Mouse (Mus musculus): ENCODE results near the gene D5Ertd579e. TPM values are rescaled to one million over a fixed set of nuclear protein-coding genes. Genes with fewer than 3 reads are reported as not detected.

Gene D5Ertd579e
- polyA plus RNA-seq, 1 experiment = 5.3 TPM

DNA sequence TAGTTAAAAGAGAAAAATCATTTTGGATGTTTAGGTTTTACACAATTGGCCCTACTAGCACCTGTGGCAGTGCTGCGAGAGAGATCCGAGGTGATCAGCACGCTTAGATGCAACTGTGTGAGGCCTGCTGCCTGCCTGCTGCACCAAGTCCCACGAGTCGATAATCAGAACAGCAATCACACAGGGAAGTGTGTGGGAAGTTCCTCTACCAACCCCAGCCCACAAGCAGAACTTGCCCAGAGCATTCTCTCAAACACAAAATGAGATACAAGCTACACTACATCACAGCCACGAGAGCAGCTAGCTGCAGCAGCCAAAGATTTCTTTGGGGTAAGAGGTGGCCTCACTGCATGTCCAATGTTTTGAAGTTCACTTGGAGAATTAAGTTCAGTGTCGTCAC, 94.3 kb downstream of the D5Ertd579e start:
- no peak for TF ChIP-seq GATA1 (IDR thresholded peaks at IDR 0.05; ENCODE audit: low read length)

GRCm38 (mm10) chr5:36598883-36599282, 96.9 kb downstream of the D5Ertd579e start:
- TF ChIP-seq GATA1 (IDR thresholded peaks at IDR 0.05; ENCODE audit: low read length) = no peak

- peak; percentile 88 for TF ChIP-seq GATA1 (IDR thresholded peaks at IDR 0.05; ENCODE audit: low read length)
These were observed 98.2 kb downstream of the D5Ertd579e start for GRCm38 (mm10) chr5:36597653-36598052.

DNA sequence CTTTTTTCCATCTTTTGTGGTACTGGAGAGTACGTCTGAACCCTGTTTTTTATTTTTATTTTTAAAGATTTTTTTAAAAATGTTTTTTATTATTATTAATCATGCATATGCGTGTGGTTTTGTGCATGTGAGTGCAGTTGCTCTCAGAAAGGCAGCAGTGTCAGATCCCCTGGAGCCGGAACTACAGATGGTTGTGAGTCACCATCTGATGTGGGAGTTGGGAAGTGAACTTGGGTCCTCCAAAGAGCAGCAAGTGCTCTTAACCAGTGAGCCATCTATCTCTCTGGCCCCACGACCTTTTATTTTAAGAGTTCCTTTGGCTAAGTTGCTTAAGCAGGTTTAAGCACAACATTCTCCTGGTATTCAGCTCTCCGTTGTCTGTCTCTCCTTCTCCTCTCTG, 99.6 kb downstream of the D5Ertd579e start:
- TF ChIP-seq GATA1 (IDR thresholded peaks at IDR 0.05; ENCODE audit: low read length) = no peak

- TF ChIP-seq GATA1 (IDR thresholded peaks at IDR 0.05; ENCODE audit: low read length) = no peak
These were observed 100.7 kb downstream of the D5Ertd579e start for GRCm38 (mm10) chr5:36595115-36595514.

- no peak for TF ChIP-seq GATA1 (IDR thresholded peaks at IDR 0.05; ENCODE audit: low read length)
These were observed 101.5 kb downstream of the D5Ertd579e start for GRCm38 (mm10) chr5:36594344-36594743.

GRCm38 (mm10) chr5:36593176-36593575, 102.6 kb downstream of the D5Ertd579e start, which contains the start of gene Tbc1d14:
Gene Tbc1d14, minus strand, starts transcription at chr5:36593276.
- no peak for TF ChIP-seq GATA1 (IDR thresholded peaks at IDR 0.05; ENCODE audit: low read length)

DNA sequence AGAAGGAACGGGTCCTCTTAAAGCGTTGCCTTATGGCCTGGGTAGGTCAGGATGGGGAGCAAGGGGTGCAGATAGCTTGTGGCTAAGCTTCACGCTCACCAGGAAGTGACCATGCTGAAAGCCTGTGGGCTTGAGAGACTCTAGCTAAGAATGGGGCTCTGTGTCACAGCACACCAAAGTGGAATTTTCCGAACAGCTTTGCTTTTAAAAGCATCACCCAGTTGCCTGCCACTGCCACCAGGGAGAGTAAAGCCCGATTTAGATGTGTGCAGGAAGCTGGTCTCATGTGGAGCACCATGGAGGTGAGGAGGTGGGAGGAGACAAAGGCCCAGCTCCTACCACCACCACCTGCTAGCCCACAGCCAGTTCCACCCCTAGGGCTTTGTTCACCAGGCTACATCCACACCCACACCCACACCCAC, 105.3 kb downstream of the D5Ertd579e start:
- TF ChIP-seq GATA1 (IDR thresholded peaks at IDR 0.05; ENCODE audit: low read length) = no peak

DNA sequence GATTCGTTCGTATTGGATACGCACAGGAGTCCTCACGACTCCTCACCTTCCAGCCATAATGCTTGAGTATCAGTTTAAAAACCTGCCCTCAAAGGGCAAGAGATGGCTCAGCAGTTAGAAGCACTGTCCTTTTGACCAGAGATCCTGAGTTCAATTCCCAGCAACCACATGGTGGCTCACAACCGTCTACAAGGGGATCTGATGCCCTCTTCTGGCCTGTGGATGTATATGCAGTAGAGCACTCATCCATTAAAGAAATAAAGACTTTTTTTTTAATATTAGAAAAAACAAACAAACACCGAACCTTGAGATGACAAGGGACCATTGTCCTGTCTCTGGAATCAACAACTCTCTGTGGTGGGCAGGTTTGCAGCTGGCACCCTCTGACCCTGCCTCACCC, 111.5 kb downstream of the D5Ertd579e start:
- no peak for TF ChIP-seq GATA1 (IDR thresholded peaks at IDR 0.05; ENCODE audit: low read length)

DNA sequence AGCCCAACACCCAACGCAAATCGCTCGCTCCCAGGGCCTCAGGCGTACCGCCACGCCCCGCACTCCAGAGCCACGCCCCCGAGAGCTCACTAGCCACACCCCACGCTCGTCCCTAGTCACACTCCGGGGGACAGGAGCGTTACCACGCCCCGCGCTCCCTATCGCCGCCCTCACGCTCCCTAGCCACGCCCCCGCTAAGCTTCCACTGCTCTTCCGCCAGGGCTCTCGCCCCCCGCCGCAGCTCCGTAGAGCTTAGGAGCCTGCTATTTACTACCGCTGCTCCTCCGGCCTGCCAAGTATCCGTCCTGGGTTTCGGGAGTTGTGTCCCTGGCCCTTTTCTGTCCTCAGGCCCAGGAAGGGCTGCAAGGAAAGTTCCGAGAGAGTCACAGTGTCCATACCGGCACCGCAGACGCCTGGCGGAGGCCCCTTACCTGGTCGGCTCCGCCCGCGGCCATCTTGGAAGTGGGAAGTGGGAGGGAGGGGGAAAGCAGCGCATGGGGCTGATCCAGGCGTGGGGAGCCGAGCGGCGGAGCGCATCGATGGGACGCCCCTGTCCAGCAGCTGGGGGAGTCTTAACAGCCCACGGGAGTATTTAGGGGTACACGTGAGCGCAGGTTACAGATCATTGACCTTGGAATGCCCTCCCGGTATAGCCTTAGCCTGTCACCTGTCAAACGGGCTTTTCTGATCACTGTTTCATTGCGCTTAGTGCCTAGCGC, 113.7 kb downstream of the D5Ertd579e start:
- TF ChIP-seq GATA1 (IDR thresholded peaks at IDR 0.05; ENCODE audit: low read length) = no peak

- TF ChIP-seq GATA1 (IDR thresholded peaks at IDR 0.05; ENCODE audit: low read length) = no peak
These were observed 114.4 kb downstream of the D5Ertd579e start for GRCm38 (mm10) chr5:36581259-36581923.

DNA sequence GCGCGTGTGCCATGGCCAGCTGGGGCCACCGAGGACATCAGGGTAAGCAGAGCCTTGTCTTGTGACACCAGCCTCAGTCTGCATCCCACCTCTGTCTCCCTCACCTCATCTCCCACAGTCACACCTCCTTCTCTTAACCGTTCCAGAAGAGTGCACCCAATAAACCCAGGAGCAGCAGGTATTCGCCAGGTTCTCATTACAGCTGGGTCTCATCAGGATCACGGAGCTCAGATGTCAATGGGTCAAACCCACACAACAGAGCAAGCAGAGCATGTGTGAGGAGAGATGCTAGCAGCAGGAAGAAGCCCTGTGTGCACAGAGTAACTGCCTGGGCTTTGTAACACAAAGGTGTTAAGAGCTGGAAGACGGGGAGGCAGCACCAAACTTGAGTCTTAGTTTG, 115.9 kb downstream of the D5Ertd579e start:
- no peak for TF ChIP-seq GATA1 (IDR thresholded peaks at IDR 0.05; ENCODE audit: low read length)

GRCm38 (mm10) chr5:36578982-36579381, 116.8 kb downstream of the D5Ertd579e start:
- TF ChIP-seq GATA1 (IDR thresholded peaks at IDR 0.05; ENCODE audit: low read length) = no peak

GRCm38 (mm10) chr5:36576457-36576856, 119.4 kb downstream of the D5Ertd579e start:
- TF ChIP-seq GATA1 (IDR thresholded peaks at IDR 0.05; ENCODE audit: low read length) = no peak

- TF ChIP-seq GATA1 (IDR thresholded peaks at IDR 0.05; ENCODE audit: low read length) = no peak
These were observed 120.1 kb downstream of the D5Ertd579e start for GRCm38 (mm10) chr5:36575745-36576144.

GRCm38 (mm10) chr5:36575227-36575626, 120.6 kb downstream of the D5Ertd579e start:
- no peak for TF ChIP-seq GATA1 (IDR thresholded peaks at IDR 0.05; ENCODE audit: low read length)
